In genomic region chr17:12474509-12475083, GRCm38 (mm10) we compare ENCODE assay signal across 16 mouse cellular contexts. TPM values are rescaled to one million over a fixed set of nuclear protein-coding genes. Genes with fewer than 3 reads are reported as not detected.
"Had no signal": no experiment of that assay in that cellular context is flagged by ENCODE, and none has a peak within 500 bp of the region (broad histone marks: within the 10 kb centered on the region; RNA-seq: fewer than 3 reads in every experiment).

No protein-coding gene starts in this region.

- H3K4me2 ChIP-seq: limb, embryonic 13.5 days; liver, embryonic 15.5 days; lung, embryonic 14.5 days; neural tube, embryonic 15.5 days had no signal

- H3K4me3 ChIP-seq: limb, embryonic 13.5 days; liver, embryonic 15.5 days; midbrain, embryonic 10.5 days; myocyte; neural tube, embryonic 15.5 days had no signal

- DNase-seq: kidney, adult 18-20 months; kidney, postnatal 36 days; layer of hippocampus, adult 9-11 months; layer of hippocampus, postnatal 36 days; left cerebral cortex, postnatal 4 days; lung, embryonic 14.5 days; lung, postnatal 10 days; lung, postnatal 4 days; midbrain, embryonic 14.5 days had no signal

- H3K27ac ChIP-seq: kidney, postnatal 0 days; limb, embryonic 13.5 days; liver, embryonic 15.5 days; midbrain, embryonic 10.5 days; neural tube, embryonic 15.5 days; stomach, postnatal 0 days had no signal

- H3K36me3 ChIP-seq: limb, embryonic 13.5 days; liver, embryonic 15.5 days; midbrain, embryonic 10.5 days; neural tube, embryonic 15.5 days had no signal

- H3K9me3 ChIP-seq: limb, embryonic 13.5 days; liver, embryonic 15.5 days; midbrain, embryonic 10.5 days; neural tube, embryonic 15.5 days had no signal

- H3K9ac ChIP-seq: limb, embryonic 13.5 days; liver, embryonic 15.5 days; lung, embryonic 14.5 days; neural tube, embryonic 15.5 days had no signal

- H3K27me3 ChIP-seq: limb, embryonic 13.5 days; liver, embryonic 15.5 days; neural tube, embryonic 15.5 days had no signal

- H3K4me1 ChIP-seq: limb, embryonic 13.5 days; liver, embryonic 15.5 days; midbrain, embryonic 10.5 days; neural tube, embryonic 15.5 days had no signal

RNA-seq across cellular contexts. Expression of gene Slc22a3, which starts 32.9 kb away (rescaled TPM):
- polyA plus RNA-seq: midbrain, embryonic 10.5 days; myocyte had no signal
